Mouse (Mus musculus) intestine, embryonic 16.5 days (tissue): ENCODE results near the gene Chd4. TPM values are rescaled to one million over a fixed set of nuclear protein-coding genes. Genes with fewer than 3 reads are reported as not detected.

Experiments
- ATAC-seq: fragments of 200-750 bp; cut with Nextera tagmentation; 2 replicates; pipeline ENCODE4 v1.8.0; 2017; ENCODE audit warnings: moderate TSS enrichment, moderate library complexity
- H3K27ac ChIP-seq: fragments of 300-500 bp; sonication (generic); 2 replicates; pipeline ENCODE4 v1.5.1; 2014; ENCODE audit warnings: mild to moderate bottlenecking, low read length
- H3K27me3 ChIP-seq: fragments of 300-500 bp; sonication (generic); replicated peaks from 2 replicates; pipeline ENCODE4 v1.6.1; 2014; ENCODE audit warnings: low read length, control low read depth, mixed read lengths; ENCODE audit not compliant: control insufficient read depth, insufficient read depth
- H3K36me3 ChIP-seq: fragments of 300-500 bp; sonication (generic); 2 replicates; pipeline ENCODE4 v1.6.1; 2014; ENCODE audit warnings: low read length, control low read depth; ENCODE audit not compliant: control insufficient read depth, insufficient read depth
- H3K4me1 ChIP-seq: fragments of 300-500 bp; sonication (generic); 2 replicates; pipeline ENCODE4 v1.6.1; 2014; ENCODE audit warnings: low read length, control low read depth, mixed read lengths; ENCODE audit not compliant: control insufficient read depth, insufficient read depth
- H3K4me2 ChIP-seq: fragments of 300-500 bp; sonication (generic); 2 replicates; pipeline ENCODE4 v1.6.1; 2014; ENCODE audit warnings: low read depth, low read length, control low read depth
- H3K4me3 ChIP-seq: fragments of 300-500 bp; sonication (generic); 2 replicates; pipeline ENCODE4 v1.5.1; 2014; ENCODE audit warnings: mild to moderate bottlenecking, low read length
- H3K9ac ChIP-seq: fragments of 300-500 bp; sonication (generic); 2 replicates; pipeline ENCODE4 v1.6.1; 2014; ENCODE audit warnings: low read depth, low read length
- H3K9me3 ChIP-seq: fragments of 300-500 bp; sonication (generic); 2 replicates; pipeline ENCODE4 v1.6.1; 2016; ENCODE audit warnings: low read length, control low read depth; ENCODE audit not compliant: control insufficient read depth
- WGBS: fragments of 180-500 bp; shearing (Covaris S2); extraction: QIAGEN DNeasy Blood & Tissue Kit; methylation state at CpG from one replicate; pipeline ENCODE4 v1.1.7; 2014; 5-methylcytosine and 5-hydroxymethylcytosine counted together
- polyA plus RNA-seq: library from polyadenylated mRNA; unstranded; fragments of >200 nt; fragmentation: Nextera tagmentation; extraction: Ambion mirVana; gene quantifications from 2 replicates; pipeline ENCODE4 v1.2.1, GENCODE M21; 2015

The Chd4 gene
- polyA plus RNA-seq, 1 experiment from 2014 or later, result 44.8 TPM

- Histone ChIP-seq H3K4me3 (peak overlapping the region; percentile 33), H3K27ac (peak overlapping the region; percentile 96), H3K36me3 (no peaks in the 10 kb centered on the region), H3K4me2 (peak overlapping the region; percentile 55), H3K9me3 (no peaks in the 10 kb centered on the region), H3K9ac (peak overlapping the region; percentile 65), H3K27me3 (no peaks in the 10 kb centered on the region), H3K4me1 (peaks cover 24% of the 10 kb centered on the region)
- 3% methylated on average over 15 of the region's 15 CpGs for WGBS
- ATAC-seq, result peak; percentile 73
Measured at GRCm38 (mm10) chr6:125089521-125090321, 6.1 kb upstream of the Chd4 start.

GRCm38 (mm10) chr6:125090341-125091085 lies 5.3 kb upstream of the Chd4 start:
- no peaks in the 10 kb centered on the region for H3K36me3 ChIP-seq
- WGBS, result 46% methylated on average over 10 of the region's 10 CpGs
- H3K9me3 ChIP-seq, result no peaks in the 10 kb centered on the region
- no peak for ATAC-seq
- peak overlapping the region; percentile 96 for H3K27ac ChIP-seq
- H3K9ac ChIP-seq, result peak overlapping the region; percentile 65
- H3K4me1 ChIP-seq, result peaks cover 24% of the 10 kb centered on the region
- no peak overlapping the region; the same call in 1 of the 2 replicates for H3K4me3 ChIP-seq
- H3K4me2 ChIP-seq, result peak overlapping the region; percentile 55
- no peaks in the 10 kb centered on the region for H3K27me3 ChIP-seq

- Histone ChIP-seq H3K4me1 (peaks cover 24% of the 10 kb centered on the region), H3K9me3 (no peaks in the 10 kb centered on the region), H3K4me2 (no peak overlapping the region), H3K9ac (no peak overlapping the region), H3K36me3 (no peaks in the 10 kb centered on the region), H3K27me3 (no peaks in the 10 kb centered on the region), H3K27ac (no peak overlapping the region), H3K4me3 (no peak overlapping the region)
- 89% methylated on average over 5 of the region's 5 CpGs for WGBS
- no peak for ATAC-seq
Measured at GRCm38 (mm10) chr6:125092372-125092771, 3.4 kb upstream of the Chd4 start.

- 57% methylated on average over 3 of the region's 3 CpGs for WGBS
Measured at GRCm38 (mm10) chr6:125094843-125095242, 938 bp upstream of the Chd4 start.

GRCm38 (mm10) chr6:125096279-125096596 lies 457 bp downstream of the Chd4 start:
- peaks cover 29% of the 10 kb centered on the region for H3K4me1 ChIP-seq
- H3K9ac ChIP-seq, result peak overlapping the region; percentile 96
- H3K4me2 ChIP-seq, result peak overlapping the region; percentile 94
- peak overlapping the region; percentile 98 for H3K4me3 ChIP-seq
- H3K27me3 ChIP-seq, result no peaks in the 10 kb centered on the region
- H3K9me3 ChIP-seq, result no peaks in the 10 kb centered on the region
- H3K27ac ChIP-seq, result peak overlapping the region; percentile 97
- peaks cover 2% of the 10 kb centered on the region; the same call in 1 of the 2 replicates for H3K36me3 ChIP-seq
- WGBS, result 2% methylated on average over 17 of the region's 32 CpGs
- peak; percentile 54 for ATAC-seq

More at GRCm38 (mm10) chr6:125094843-125095242, 938 bp upstream of the Chd4 start:
- Histone ChIP-seq H3K36me3 (no peaks in the 10 kb centered on the region; the same call in 1 of the 2 replicates), H3K9me3 (no peaks in the 10 kb centered on the region), H3K4me3 (no peak overlapping the region), H3K4me1 (peaks cover 34% of the 10 kb centered on the region), H3K4me2 (no peak overlapping the region), H3K27ac (peak overlapping the region; percentile 97; the same call in 1 of the 2 replicates), H3K9ac (no peak overlapping the region), H3K27me3 (no peaks in the 10 kb centered on the region)
- ATAC-seq, result no peak

GRCm38 (mm10) chr6:125096597-125097345 lies 990 bp downstream of the Chd4 start:
- Histone ChIP-seq H3K4me2 (peak overlapping the region; percentile 94), H3K9me3 (no peaks in the 10 kb centered on the region), H3K4me1 (peaks cover 29% of the 10 kb centered on the region), H3K27ac (peak overlapping the region; percentile 97), H3K9ac (peak overlapping the region; percentile 96), H3K4me3 (peak overlapping the region; percentile 98), H3K36me3 (peaks cover 2% of the 10 kb centered on the region; the same call in 1 of the 2 replicates), H3K27me3 (no peaks in the 10 kb centered on the region)
- WGBS, result under 1% methylated on average over 41 of the region's 44 CpGs
- peak; percentile 61 for ATAC-seq

- Histone ChIP-seq H3K4me1 (peaks cover 29% of the 10 kb centered on the region), H3K9ac (peak overlapping the region; percentile 96), H3K4me2 (peak overlapping the region; percentile 94), H3K27me3 (no peaks in the 10 kb centered on the region), H3K9me3 (no peaks in the 10 kb centered on the region), H3K36me3 (peaks cover 3% of the 10 kb centered on the region; the same call in 1 of the 2 replicates), H3K27ac (peak overlapping the region; percentile 97), H3K4me3 (peak overlapping the region; percentile 98)
- under 1% methylated on average over 12 of the region's 12 CpGs for WGBS
- ATAC-seq, result peak; percentile 10
Measured at GRCm38 (mm10) chr6:125097346-125097689, 1.5 kb downstream of the Chd4 start.

- ATAC-seq, result no peak
- Histone ChIP-seq H3K27me3 (no peaks in the 10 kb centered on the region), H3K36me3 (peaks cover 7% of the 10 kb centered on the region; the same call in 1 of the 2 replicates), H3K4me1 (peaks cover 29% of the 10 kb centered on the region), H3K9me3 (no peaks in the 10 kb centered on the region), H3K4me3 (peak overlapping the region; percentile 98), H3K4me2 (peak overlapping the region; percentile 94), H3K27ac (no peak overlapping the region), H3K9ac (peak overlapping the region; percentile 96)
- 46% methylated on average over 8 of the region's 8 CpGs for WGBS
Measured at GRCm38 (mm10) chr6:125097951-125098350, 2.2 kb downstream of the Chd4 start.

GRCm38 (mm10) chr6:125098513-125098912 lies 2.7 kb downstream of the Chd4 start:
- Histone ChIP-seq H3K27me3 (no peaks in the 10 kb centered on the region), H3K27ac (no peak overlapping the region), H3K4me1 (peaks cover 29% of the 10 kb centered on the region), H3K4me3 (peak overlapping the region; percentile 98), H3K9me3 (no peaks in the 10 kb centered on the region), H3K4me2 (peak overlapping the region; percentile 94), H3K9ac (peak overlapping the region; percentile 96), H3K36me3 (peaks cover 9% of the 10 kb centered on the region; the same call in 1 of the 2 replicates)
- 58% methylated on average over 3 of the region's 3 CpGs for WGBS
- no peak for ATAC-seq
